Mouse (Mus musculus): ENCODE measurements around the gene Gm43951. TPM values are rescaled to one million over a fixed set of nuclear protein-coding genes. Genes with fewer than 3 reads are reported as not detected.

The Gm43951 gene
- total and polyA plus RNA-seq, 3 experiments = 1.5 to 2.0 TPM; not detected in 1

DNA sequence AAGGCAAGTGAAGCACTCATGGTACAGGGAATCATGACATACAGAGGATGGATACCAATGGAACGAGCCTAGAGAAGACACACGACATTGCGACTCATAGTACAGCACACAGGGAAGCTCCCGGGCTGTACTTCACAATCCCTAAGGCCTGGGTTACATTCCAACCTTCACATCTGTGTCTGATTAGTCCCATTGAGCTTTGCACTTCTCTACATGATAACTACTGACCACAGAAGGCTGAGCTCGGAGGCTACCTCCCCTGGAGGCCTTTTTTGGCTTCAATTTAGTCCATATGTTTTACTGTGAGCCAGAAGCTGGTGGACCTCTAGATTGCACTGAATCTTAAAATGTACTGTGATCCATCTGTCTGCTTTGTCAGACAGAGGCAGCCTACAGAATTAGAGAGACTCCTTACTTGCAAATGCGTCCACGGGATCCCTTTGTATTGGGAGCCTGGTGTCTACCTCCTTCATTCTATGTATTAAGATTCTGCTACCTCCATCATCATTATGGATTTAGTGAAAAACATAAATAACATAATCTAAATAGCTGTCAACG, 38.6 kb upstream of the Gm43951 start:
- no peak for DNase-seq (ENCODE audit: low read depth, low spot score)
- H3K79me2 ChIP-seq (ENCODE audit: control insufficient read depth, insufficient read depth, low read length, poor library complexity) = no peaks in the 10 kb centered on the region
- H3K9me3 ChIP-seq (replicated peaks; ENCODE audit: insufficient read depth, low read length) = no peaks in the 10 kb centered on the region
- no peak overlapping the region for H3K4me3 ChIP-seq (ENCODE audit: control insufficient read depth in 1 of 2, insufficient read depth in 1 of 2, low read depth in 2 of 2, low read length in 2 of 2)
- H3K27me3 ChIP-seq (ENCODE audit: control insufficient read depth in 1 of 2, insufficient read depth in 2 of 2, low read length in 2 of 2) = peaks cover 34 to 48% of the 10 kb centered on the region in 2 experiments
- no peaks in the 10 kb centered on the region for H3K36me3 ChIP-seq (ENCODE audit: control insufficient read depth in 1 of 2, insufficient read depth in 2 of 2, low read length in 2 of 2)
- no peak overlapping the region for H3K9ac ChIP-seq (ENCODE audit: control insufficient read depth, low read depth, low read length, poor library complexity, severe bottlenecking)
- no peak for TF ChIP-seq TCF12 (IDR thresholded peaks at IDR 0.05; ENCODE audit: low read depth, low read length)
- TF ChIP-seq UBTF (IDR thresholded peaks at IDR 0.05; ENCODE audit: borderline replicate concordance, insufficient read depth, low read depth, low read length) = no peak
- TF ChIP-seq MYB (IDR thresholded peaks at IDR 0.05; ENCODE audit: low read depth, low read length) = no peak
- no peak overlapping the region for H3K27ac ChIP-seq (ENCODE audit: control insufficient read depth, low read depth, low read length)
- H3K4me1 ChIP-seq (ENCODE audit: control insufficient read depth in 1 of 2, insufficient read depth in 2 of 2, low read length in 2 of 2) = no peaks in the 10 kb centered on the region

DNA sequence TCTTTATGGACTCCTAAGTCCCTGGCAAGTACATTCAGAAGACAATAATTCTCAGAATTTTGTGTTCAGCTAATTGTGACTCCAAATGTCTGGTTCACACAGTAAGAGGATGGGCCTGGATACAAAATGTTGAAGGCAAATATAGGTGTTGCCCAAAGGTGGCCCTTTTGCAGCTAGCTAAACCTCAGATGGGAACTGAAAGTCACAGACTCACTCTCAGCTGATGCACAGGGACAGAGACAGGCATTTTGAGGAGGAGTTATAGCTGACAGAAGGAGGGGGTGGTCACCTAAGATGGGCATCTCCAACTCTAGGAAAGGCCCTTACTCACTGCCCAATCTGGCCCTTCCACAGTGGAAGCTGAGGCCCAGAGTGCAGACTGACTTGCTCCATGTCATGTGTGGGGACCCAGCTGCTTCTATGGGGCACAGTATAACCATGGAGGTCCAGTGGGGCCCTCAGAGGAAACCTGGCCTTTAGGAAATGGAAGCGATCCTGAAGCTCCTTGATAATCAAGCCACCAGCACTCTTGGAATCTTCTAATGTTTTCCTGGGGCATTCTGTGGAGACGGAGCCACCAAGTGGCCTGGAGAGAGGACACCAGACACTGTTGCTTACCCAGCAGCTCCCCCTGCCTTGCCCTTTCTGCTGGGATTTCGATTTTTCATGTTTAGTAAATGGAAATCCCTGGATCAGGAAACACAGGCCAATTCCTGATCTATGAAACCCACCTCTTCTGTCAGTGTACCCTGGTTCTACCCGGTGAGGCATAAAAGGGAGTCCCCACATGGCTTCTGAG, 33.6 kb upstream of the Gm43951 start:
- TF ChIP-seq TCF12 (IDR thresholded peaks at IDR 0.05; ENCODE audit: low read depth, low read length) (no peak), ELF1 (IDR thresholded peaks at IDR 0.05; ENCODE audit: low read depth, low read length) (no peak), POLR2AphosphoS5 (IDR thresholded peaks at IDR 0.05; ENCODE audit: borderline replicate concordance, low read depth, low read length) (no peak), MYC (IDR thresholded peaks at IDR 0.05; ENCODE audit: low read depth, low read length) (no peak), POLR2A (IDR thresholded peaks at IDR 0.05; ENCODE audit: control insufficient read depth in 1 of 2, insufficient read depth in 1 of 2, low read depth in 1 of 2, low read length in 2 of 2, poor library complexity in 1 of 2) (no peak), ZKSCAN1 (IDR thresholded peaks at IDR 0.05; ENCODE audit: low read depth, low read length) (no peak), ZNF384 (IDR thresholded peaks at IDR 0.05; ENCODE audit: low read depth, low read length) (no peak), MAFK (IDR thresholded peaks at IDR 0.05; ENCODE audit: borderline replicate concordance, low read depth, low read length) (no peak), RAD21 (IDR thresholded peaks at IDR 0.05; ENCODE audit: low read depth, low read length) (no peak), SIN3A (IDR thresholded peaks at IDR 0.05; ENCODE audit: low read length) (no peak), MYB (IDR thresholded peaks at IDR 0.05; ENCODE audit: low read depth, low read length) (no peak)
- no peak for DNase-seq (ENCODE audit: low read depth, low spot score)
- peaks cover 15 to 27% of the 10 kb centered on the region in 2 experiments for H3K27me3 ChIP-seq (ENCODE audit: control insufficient read depth in 1 of 2, insufficient read depth in 2 of 2, low read length in 2 of 2)
- no peak overlapping the region for H3K27ac ChIP-seq (ENCODE audit: control insufficient read depth, low read depth, low read length)
- no peaks in the 10 kb centered on the region for H3K79me2 ChIP-seq (ENCODE audit: control insufficient read depth, insufficient read depth, low read length, poor library complexity)
- no peak overlapping the region for H3K4me3 ChIP-seq (ENCODE audit: control insufficient read depth in 1 of 2, insufficient read depth in 1 of 2, low read depth in 2 of 2, low read length in 2 of 2)
- no peak overlapping the region for H3K9ac ChIP-seq (ENCODE audit: control insufficient read depth, low read depth, low read length, poor library complexity, severe bottlenecking)
- no peaks in the 10 kb centered on the region for H3K36me3 ChIP-seq (ENCODE audit: control insufficient read depth in 1 of 2, insufficient read depth in 2 of 2, low read length in 2 of 2)
- no peaks in the 10 kb centered on the region for H3K4me1 ChIP-seq (ENCODE audit: control insufficient read depth in 1 of 2, insufficient read depth in 2 of 2, low read length in 2 of 2)
- H3K9me3 ChIP-seq (replicated peaks; ENCODE audit: insufficient read depth, low read length) = no peaks in the 10 kb centered on the region

DNA sequence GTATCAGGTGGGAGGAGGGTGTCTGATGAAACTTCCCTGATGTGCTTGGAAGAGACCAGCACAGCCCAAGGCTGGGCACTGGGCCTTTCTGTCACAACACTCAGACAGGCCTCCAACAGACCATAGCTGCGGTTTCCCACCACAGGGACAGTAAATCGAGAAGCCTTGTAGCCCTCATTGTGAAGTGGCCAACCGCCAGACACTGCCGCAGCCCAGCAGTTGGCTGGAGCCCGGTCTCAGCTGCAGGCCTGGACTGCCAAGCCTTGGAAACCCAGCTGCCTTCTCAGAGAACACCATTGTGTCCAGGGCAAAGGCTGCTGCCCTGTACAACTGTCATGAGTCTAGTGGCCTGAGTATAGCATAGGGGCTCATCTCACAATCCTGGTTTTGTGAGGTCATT, 27.4 kb upstream of the Gm43951 start:
- Histone ChIP-seq H3K36me3 (ENCODE audit: control insufficient read depth in 1 of 2, insufficient read depth in 2 of 2, low read length in 2 of 2) (no peaks in the 10 kb centered on the region), H3K4me3 (ENCODE audit: control insufficient read depth in 1 of 2, insufficient read depth in 1 of 2, low read depth in 2 of 2, low read length in 2 of 2) (no peak overlapping the region), H3K9ac (ENCODE audit: control insufficient read depth, low read depth, low read length, poor library complexity, severe bottlenecking) (no peak overlapping the region), H3K9me3 (replicated peaks; ENCODE audit: insufficient read depth, low read length) (no peaks in the 10 kb centered on the region), H3K27ac (ENCODE audit: control insufficient read depth, low read depth, low read length) (no peak overlapping the region), H3K4me1 (ENCODE audit: control insufficient read depth in 1 of 2, insufficient read depth in 2 of 2, low read length in 2 of 2) (no peaks in the 10 kb centered on the region), H3K79me2 (ENCODE audit: control insufficient read depth, insufficient read depth, low read length, poor library complexity) (no peaks in the 10 kb centered on the region), H3K27me3 (ENCODE audit: control insufficient read depth in 1 of 2, insufficient read depth in 2 of 2, low read length in 2 of 2) (peaks cover 31 to 41% of the 10 kb centered on the region in 2 experiments)
- no peak for DNase-seq (ENCODE audit: low read depth, low spot score)
- TF ChIP-seq NRF1 (IDR thresholded peaks at IDR 0.05; ENCODE audit: insufficient read depth, low read depth, low read length, poor library complexity, severe bottlenecking) (no peak), KAT2A (conservative IDR thresholded peaks at IDR 0.05; ENCODE audit: low read depth, low read length) (no peak), JUND (IDR thresholded peaks at IDR 0.05; ENCODE audit: low read depth, low read length) (no peak), MYC (IDR thresholded peaks at IDR 0.05; ENCODE audit: low read depth, low read length) (no peak), GABPA (IDR thresholded peaks at IDR 0.05; ENCODE audit: low read depth, low read length) (no peak), SMC3 (IDR thresholded peaks at IDR 0.05; ENCODE audit: low read depth, low read length) (no peak), SIN3A (IDR thresholded peaks at IDR 0.05; ENCODE audit: low read length) (no peak), CTCF (IDR thresholded peaks at IDR 0.05 in 2 of 3, conservative IDR thresholded peaks at IDR 0.05 in 1 of 3; ENCODE audit: control insufficient read depth in 1 of 3, insufficient read depth in 1 of 3, low read depth in 2 of 3, low read length in 3 of 3, poor library complexity in 1 of 3, severe bottlenecking in 1 of 3) (no peak), USF2 (IDR thresholded peaks at IDR 0.05; ENCODE audit: borderline replicate concordance in 1 of 2, insufficient read depth in 1 of 2, low read depth in 1 of 2, low read length in 2 of 2) (no peak)

Measured in MEL (cell line).